Mouse (Mus musculus) limb, embryonic 11.5 days (tissue): ENCODE measurements at regions not wholly inside any gene's neighbourhood (a gene's known extent, or its start where the extent isn't known, plus 50 kb on each side); places are given as distances from the start of the nearest gene placed in this dataset.

Experiments used
- ATAC-seq: fragments of 200-750 bp; cut with Nextera tagmentation; 2 replicates; pipeline ENCODE4 v1.8.0; 2017; ENCODE audit warnings: low read depth; ENCODE audit not compliant: insufficient number of reproducible peaks, low FRiP score, low TSS enrichment
- DNase-seq: peaks from one replicate; pipeline ENCODE4 v3.0.0-alpha.2; 2015; ENCODE audit warnings: low spot score
- H3K27ac ChIP-seq: fragments of 300-500 bp; sonication (generic); replicated peaks from 2 replicates; pipeline ENCODE4 v1.5.1; 2014; ENCODE audit warnings: low read depth, mild to moderate bottlenecking, low read length
- H3K27me3 ChIP-seq: fragments of 300-500 bp; sonication (generic); 2 replicates; pipeline ENCODE4 v1.6.1; 2014; ENCODE audit warnings: mild to moderate bottlenecking, low read length, mixed read lengths; ENCODE audit not compliant: control insufficient read depth, insufficient read depth
- H3K36me3 ChIP-seq: fragments of 300-500 bp; sonication (generic); 2 replicates; pipeline ENCODE4 v1.6.1; 2014; ENCODE audit warnings: mild to moderate bottlenecking, low read length, moderate library complexity, mixed read lengths; ENCODE audit not compliant: control insufficient read depth, insufficient read depth
- H3K4me1 ChIP-seq: fragments of 300-500 bp; sonication (generic); 2 replicates; pipeline ENCODE4 v1.6.1; 2014; ENCODE audit warnings: low read length, mixed read lengths; ENCODE audit not compliant: control insufficient read depth, insufficient read depth
- H3K4me2 ChIP-seq: fragments of 300-500 bp; sonication (generic); 2 replicates; pipeline ENCODE4 v1.6.1; 2014; ENCODE audit warnings: low read depth, mild to moderate bottlenecking, moderate library complexity; ENCODE audit not compliant: severe bottlenecking
- H3K4me3 ChIP-seq: fragments of 300-500 bp; sonication (generic); 2 replicates; pipeline ENCODE4 v1.5.1; 2014; ENCODE audit warnings: low read depth, low read length
- H3K9ac ChIP-seq: fragments of 300-500 bp; sonication (generic); 2 replicates; pipeline ENCODE4 v1.6.1; 2014; ENCODE audit warnings: mild to moderate bottlenecking, low read length
- H3K9me3 ChIP-seq: fragments of 300-500 bp; sonication (generic); 2 replicates; pipeline ENCODE4 v1.6.1; 2016; ENCODE audit warnings: low read length; ENCODE audit not compliant: control insufficient read depth
- WGBS: fragments of 180-500 bp; shearing (Covaris S2); extraction: QIAGEN DNeasy Blood & Tissue Kit; methylation state at CpG from one replicate; pipeline ENCODE4 v1.1.7; 2014; 5-methylcytosine and 5-hydroxymethylcytosine counted together

- WGBS, result 76% methylated on average over 7 of the region's 7 CpGs
- no peaks in the 10 kb centered on the region for H3K27me3 ChIP-seq
- H3K9me3 ChIP-seq, result no peaks in the 10 kb centered on the region
- DNase-seq (no peak), ATAC-seq (no peak)
- no peak overlapping the region for H3K4me3 ChIP-seq
- no peak overlapping the region for H3K27ac ChIP-seq
- no peak overlapping the region for H3K4me2 ChIP-seq
- no peaks in the 10 kb centered on the region for H3K36me3 ChIP-seq
- H3K9ac ChIP-seq, result no peak overlapping the region
- peaks cover 13% of the 10 kb centered on the region; the same call in 1 of the 2 replicates for H3K4me1 ChIP-seq
These were observed 229.9 kb downstream of the Gm765 start for GRCm38 (mm10) chr6:98112495-98113115.

GRCm38 (mm10) chr6:98107123-98107522 lies 235.4 kb downstream of the Gm765 start:
- no peaks in the 10 kb centered on the region for H3K27me3 ChIP-seq
- no peak overlapping the region for H3K9ac ChIP-seq
- no peak overlapping the region for H3K4me3 ChIP-seq
- WGBS, result 25% methylated on average over 5 of the region's 5 CpGs
- no peak for ATAC-seq
- no peak overlapping the region for H3K4me2 ChIP-seq
- no peaks in the 10 kb centered on the region for H3K9me3 ChIP-seq
- no peak overlapping the region for H3K27ac ChIP-seq
- no peak for DNase-seq
- 0 out of 2 replicates have a peak, but pooled peaks cover 3% of the 10 kb centered on the region for H3K4me1 ChIP-seq
- H3K36me3 ChIP-seq, result no peaks in the 10 kb centered on the region

- H3K4me2 ChIP-seq, result peak overlapping the region; percentile 27; the same call in 1 of the 2 replicates
- no peak overlapping the region for H3K27ac ChIP-seq
- DNase-seq, result peak; percentile 88
- no peaks in the 10 kb centered on the region for H3K9me3 ChIP-seq
- no peaks in the 10 kb centered on the region for H3K27me3 ChIP-seq
- H3K4me3 ChIP-seq, result no peak overlapping the region
- no peak overlapping the region for H3K9ac ChIP-seq
- 50% methylated on average over 18 of the region's 18 CpGs for WGBS
- no peaks in the 10 kb centered on the region for H3K36me3 ChIP-seq
- H3K4me1 ChIP-seq, result peaks cover 7% of the 10 kb centered on the region; the same call in 1 of the 2 replicates
- ATAC-seq, result no peak
These were observed 237.1 kb downstream of the Gm765 start for GRCm38 (mm10) chr6:98105280-98106090.

GRCm38 (mm10) chr6:98104432-98104831 lies 238.1 kb downstream of the Gm765 start:
- WGBS, result 57% methylated on average over 3 of the region's 3 CpGs
- DNase-seq, result no peak
- no peaks in the 10 kb centered on the region for H3K27me3 ChIP-seq
- H3K4me1 ChIP-seq, result peaks cover 7% of the 10 kb centered on the region; the same call in 1 of the 2 replicates
- H3K4me2 ChIP-seq, result no peak overlapping the region
- no peak overlapping the region for H3K4me3 ChIP-seq
- no peak overlapping the region for H3K27ac ChIP-seq
- H3K9ac ChIP-seq, result no peak overlapping the region
- H3K36me3 ChIP-seq, result no peaks in the 10 kb centered on the region
- H3K9me3 ChIP-seq, result no peaks in the 10 kb centered on the region
- ATAC-seq, result no peak

GRCm38 (mm10) chr6:98101023-98101422 lies 241.5 kb downstream of the Gm765 start:
- Histone ChIP-seq H3K27me3 (no peaks in the 10 kb centered on the region), H3K9ac (no peak overlapping the region), H3K4me1 (peaks cover 7% of the 10 kb centered on the region; the same call in 1 of the 2 replicates), H3K4me3 (no peak overlapping the region), H3K27ac (0 out of 2 replicates have a peak overlapping the region, but pooled peaks have one; percentile 3), H3K36me3 (no peaks in the 10 kb centered on the region), H3K9me3 (no peaks in the 10 kb centered on the region), H3K4me2 (no peak overlapping the region)
- no peak for ATAC-seq
- DNase-seq, result no peak
- 53% methylated on average over 4 of the region's 4 CpGs for WGBS

GRCm38 (mm10) chr6:98099126-98099525 lies 243.4 kb downstream of the Gm765 start:
- no peak overlapping the region for H3K27ac ChIP-seq
- no peak overlapping the region for H3K9ac ChIP-seq
- H3K4me1 ChIP-seq, result peaks cover 14% of the 10 kb centered on the region
- DNase-seq (no peak), ATAC-seq (no peak)
- no peaks in the 10 kb centered on the region for H3K9me3 ChIP-seq
- H3K4me2 ChIP-seq, result no peak overlapping the region
- H3K36me3 ChIP-seq, result no peaks in the 10 kb centered on the region
- H3K4me3 ChIP-seq, result no peak overlapping the region
- 90% methylated on average over 9 of the region's 9 CpGs for WGBS
- H3K27me3 ChIP-seq, result no peaks in the 10 kb centered on the region

- Histone ChIP-seq H3K9me3 (no peaks in the 10 kb centered on the region), H3K27ac (no peak overlapping the region), H3K36me3 (no peaks in the 10 kb centered on the region), H3K4me1 (peaks cover 11% of the 10 kb centered on the region), H3K4me2 (no peak overlapping the region), H3K9ac (no peak overlapping the region), H3K27me3 (no peaks in the 10 kb centered on the region), H3K4me3 (no peak overlapping the region)
- DNase-seq (no peak), ATAC-seq (no peak)
- 26% methylated on average over 4 of the region's 4 CpGs for whole genome bisulfite sequencing
These were observed 247.3 kb downstream of the Gm765 start for GRCm38 (mm10) chr6:98095243-98095642.

- no peaks in the 10 kb centered on the region for H3K4me1 ChIP-seq
- no peak overlapping the region for H3K9ac ChIP-seq
- ATAC-seq (no peak), DNase-seq (peak; percentile 55)
- H3K9me3 ChIP-seq, result no peaks in the 10 kb centered on the region
- H3K4me3 ChIP-seq, result no peak overlapping the region
- H3K27me3 ChIP-seq, result no peaks in the 10 kb centered on the region
- H3K27ac ChIP-seq, result no peak overlapping the region
- no peak overlapping the region for H3K4me2 ChIP-seq
- no peaks in the 10 kb centered on the region for H3K36me3 ChIP-seq
- 53% methylated on average over 4 of the region's 4 CpGs for WGBS
These were observed 253.4 kb downstream of the Gm765 start for GRCm38 (mm10) chr6:98089185-98089584.
